ENCODE assay signal across 8 mouse cellular contexts in the genomic region with DNA sequence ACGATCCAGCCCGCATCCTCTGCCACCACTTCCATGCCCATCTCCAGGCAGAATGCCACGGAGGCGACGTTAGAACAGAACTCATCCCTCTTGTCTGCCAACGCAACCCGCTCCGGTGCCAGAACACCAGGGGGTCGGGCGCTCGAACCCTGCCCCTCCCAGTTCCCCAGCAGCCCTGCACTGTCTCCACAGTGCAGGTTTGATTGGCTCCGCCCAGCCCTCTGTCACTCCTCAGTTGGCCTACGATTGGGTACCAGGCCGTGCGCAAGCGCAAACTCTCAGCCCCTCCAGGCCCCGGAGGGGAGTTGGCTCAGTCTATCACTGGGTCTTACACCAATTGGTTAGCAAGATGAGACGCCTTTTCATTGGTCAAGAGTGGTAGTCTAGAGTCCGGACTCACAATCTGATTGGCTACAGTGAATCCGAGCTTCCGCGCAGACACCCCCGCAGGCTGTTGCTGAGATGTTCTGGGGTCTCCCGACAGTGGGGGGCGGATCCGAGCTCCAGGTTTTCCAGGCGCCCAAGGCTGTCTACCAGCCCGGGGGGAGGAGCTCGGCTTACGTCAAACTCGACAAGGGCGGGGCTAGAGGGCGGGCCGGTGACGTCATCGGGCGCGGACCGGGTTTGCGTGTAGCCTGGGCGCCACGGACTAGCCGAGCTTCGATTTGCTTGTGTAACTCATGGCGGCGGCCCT. TPM values are rescaled to one million over a fixed set of nuclear protein-coding genes. Genes with fewer than 3 reads are reported as not detected.
A peak's percentile ranks its signal among the peaks of the same experiment; 100 is the strongest.
DNase-seq lines count a peak whose midpoint lies in the region; ATAC-seq and TF ChIP-seq lines count a peak whose summit lies in the region.

No protein-coding gene starts in this region.

- DNase-seq in c-Kit-positive CD71-positive TER-119-negative erythroid progenitor cells, embryonic 14.5 days (ENCODE audit: low read depth), result peak; percentile 92
- peak; percentile 100 for DNase-seq in forebrain, embryonic 11.5 days (ENCODE audit: low spot score)
- peak; percentile 98 to 99 for DNase-seq in kidney, postnatal 36 days
- peak; percentile 100 for DNase-seq in testis, postnatal 10 days (ENCODE audit: low spot score)

- H3K9me3 ChIP-seq in ES-Bruce4 (replicated peaks; ENCODE audit: control insufficient read depth, insufficient read depth, low read length, poor library complexity, severe bottlenecking), result no peaks in the 10 kb centered on the region; the same call in 1 of the 2 replicates
- H3K9me3 ChIP-seq in forebrain, embryonic 11.5 days (ENCODE audit: control insufficient read depth, low read length), result no peaks in the 10 kb centered on the region
- 0 out of 2 replicates have a peak, but pooled peaks cover 3% of the 10 kb centered on the region for H3K9me3 ChIP-seq in heart, embryonic 16.5 days (replicated peaks; ENCODE audit: control insufficient read depth, low read length)
- no peaks in the 10 kb centered on the region for H3K9me3 ChIP-seq in liver, embryonic 15.5 days (replicated peaks)
- H3K9me3 ChIP-seq in neural tube, embryonic 12.5 days, result no peaks in the 10 kb centered on the region

- peak; percentile 95 for ATAC-seq in forebrain, embryonic 11.5 days (replicated peaks; ENCODE audit: low FRiP score)
- ATAC-seq in heart, embryonic 16.5 days (replicated peaks; ENCODE audit: extremely low read depth, insufficient read depth, low FRiP score), result peak; percentile 91
- ATAC-seq in liver, embryonic 15.5 days (ENCODE audit: insufficient read depth), result peak; percentile 87
- peak; percentile 97 for ATAC-seq in neural tube, embryonic 12.5 days (ENCODE audit: low FRiP score, low read depth)

- WGBS in forebrain, embryonic 11.5 days, result under 1% methylated on average over 46 of the region's 46 CpGs
- under 1% methylated on average over 46 of the region's 46 CpGs for WGBS in heart, embryonic 16.5 days
- WGBS in liver, embryonic 15.5 days (ENCODE audit: insufficient replicate concordance), result under 1% methylated on average over 46 of the region's 46 CpGs
- under 1% methylated on average over 46 of the region's 46 CpGs for WGBS in neural tube, embryonic 12.5 days

- H3K27ac ChIP-seq in ES-Bruce4 (ENCODE audit: insufficient read depth, low read length), result peak overlapping the region; percentile 66; the same call in 1 of the 2 replicates
- H3K27ac ChIP-seq in forebrain, embryonic 11.5 days (ENCODE audit: low read depth, low read length), result peak overlapping the region; percentile 87
- H3K27ac ChIP-seq in heart, embryonic 16.5 days (ENCODE audit: low read length), result peak overlapping the region; percentile 98
- peak overlapping the region; percentile 92 for H3K27ac ChIP-seq in liver, embryonic 15.5 days (replicated peaks)
- peak overlapping the region; percentile 91 for H3K27ac ChIP-seq in neural tube, embryonic 12.5 days

- H3K36me3 ChIP-seq in ES-Bruce4 (ENCODE audit: control insufficient read depth, insufficient read depth, low read length, poor library complexity, severe bottlenecking), result no peaks in the 10 kb centered on the region; the same call in 1 of the 2 replicates
- no peaks in the 10 kb centered on the region for H3K36me3 ChIP-seq in forebrain, embryonic 11.5 days (ENCODE audit: control insufficient read depth, insufficient read depth, low read length)
- peaks cover 2% of the 10 kb centered on the region; the same call in 1 of the 2 replicates for H3K36me3 ChIP-seq in heart, embryonic 16.5 days (ENCODE audit: control insufficient read depth, insufficient read depth)
- H3K36me3 ChIP-seq in liver, embryonic 15.5 days (replicated peaks), result no peaks in the 10 kb centered on the region
- H3K36me3 ChIP-seq in neural tube, embryonic 12.5 days, result peaks cover 4% of the 10 kb centered on the region; the same call in 1 of the 2 replicates

- TF ChIP-seq CTCF in ES-Bruce4 (IDR thresholded peaks at IDR 0.05; ENCODE audit: low read depth, low read length), result no peak

- peak; percentile 58 for TF ChIP-seq POLR2A in ES-Bruce4 (IDR thresholded peaks at IDR 0.05; ENCODE audit: insufficient read depth, low read length)

- H3K9ac ChIP-seq in ES-Bruce4 (ENCODE audit: low read depth, poor library complexity, severe bottlenecking), result peak overlapping the region; percentile 78
- H3K9ac ChIP-seq in forebrain, embryonic 11.5 days (ENCODE audit: low read length), result peak overlapping the region; percentile 66
- peak overlapping the region; percentile 90 for H3K9ac ChIP-seq in heart, embryonic 16.5 days (ENCODE audit: low read length)
- peak overlapping the region; percentile 56 for H3K9ac ChIP-seq in liver, embryonic 15.5 days
- H3K9ac ChIP-seq in neural tube, embryonic 12.5 days, result peak overlapping the region; percentile 86

- no peaks in the 10 kb centered on the region for H3K4me1 ChIP-seq in ES-Bruce4 (ENCODE audit: control insufficient read depth, insufficient read depth, low read length)
- H3K4me1 ChIP-seq in forebrain, embryonic 11.5 days (replicated peaks; ENCODE audit: control insufficient read depth, insufficient read depth, low read length), result no peaks in the 10 kb centered on the region; the same call in 1 of the 2 replicates
- H3K4me1 ChIP-seq in heart, embryonic 16.5 days (ENCODE audit: control insufficient read depth, insufficient read depth, low read length), result 0 out of 2 replicates have a peak, but pooled peaks cover 6% of the 10 kb centered on the region
- H3K4me1 ChIP-seq in liver, embryonic 15.5 days (replicated peaks), result peaks cover 33% of the 10 kb centered on the region
- peaks cover 11% of the 10 kb centered on the region; the same call in 1 of the 2 replicates for H3K4me1 ChIP-seq in neural tube, embryonic 12.5 days

- TF ChIP-seq EP300 in ES-Bruce4 (IDR thresholded peaks at IDR 0.05; ENCODE audit: insufficient read depth, low read depth, low read length), result 0 out of 2 replicates have a peak, but pooled peaks have one; percentile 17

- H3K27me3 ChIP-seq in ES-Bruce4 (ENCODE audit: control insufficient read depth, insufficient read depth, low read length, poor library complexity, severe bottlenecking), result no peaks in the 10 kb centered on the region
- H3K27me3 ChIP-seq in forebrain, embryonic 11.5 days (ENCODE audit: control insufficient read depth, insufficient read depth, low read length), result no peaks in the 10 kb centered on the region
- H3K27me3 ChIP-seq in heart, embryonic 16.5 days (ENCODE audit: control insufficient read depth, insufficient read depth, low read length), result no peaks in the 10 kb centered on the region
- H3K27me3 ChIP-seq in liver, embryonic 15.5 days, result peaks cover 23% of the 10 kb centered on the region
- no peaks in the 10 kb centered on the region for H3K27me3 ChIP-seq in neural tube, embryonic 12.5 days (replicated peaks)

- peak overlapping the region; percentile 92 for H3K4me3 ChIP-seq in ES-Bruce4 (ENCODE audit: low read depth, low read length)
- peak overlapping the region; percentile 79 for H3K4me3 ChIP-seq in forebrain, embryonic 11.5 days (ENCODE audit: low read depth, low read length)
- H3K4me3 ChIP-seq in heart, embryonic 16.5 days (ENCODE audit: low read length), result peak overlapping the region; percentile 65
- H3K4me3 ChIP-seq in liver, embryonic 15.5 days (replicated peaks), result peak overlapping the region; percentile 70
- H3K4me3 ChIP-seq in neural tube, embryonic 12.5 days, result peak overlapping the region; percentile 76

- H3K4me2 ChIP-seq in forebrain, embryonic 11.5 days (ENCODE audit: low read depth, low read length, severe bottlenecking), result peak overlapping the region; percentile 57
- peak overlapping the region; percentile 86 for H3K4me2 ChIP-seq in heart, embryonic 16.5 days (ENCODE audit: low read depth, low read length)
- peak overlapping the region; percentile 92 for H3K4me2 ChIP-seq in liver, embryonic 15.5 days
- peak overlapping the region; percentile 73 for H3K4me2 ChIP-seq in neural tube, embryonic 12.5 days (replicated peaks)

RNA-seq across cellular contexts. Expression of a gene that starts 0.8 kb away (rescaled TPM):
- polyA plus RNA-seq in ES-Bruce4 (2011; ENCODE audit: insufficient read depth, insufficient read length, low read depth, missing spikeins), result 18.9 and 19.8 TPM in 2 replicates
- 21.7 and 23.8 TPM in 2 replicates for polyA plus RNA-seq in forebrain, embryonic 11.5 days (2014; fragmentation: Nextera tagmentation; extraction: Ambion mirVana)
- polyA plus RNA-seq in heart, embryonic 16.5 days (2015; fragmentation: Nextera tagmentation; extraction: Ambion mirVana), result 3.6 and 11.6 TPM in 2 replicates
- polyA plus RNA-seq in liver, embryonic 15.5 days (2015; fragmentation: Nextera tagmentation; extraction: Ambion mirVana), result 2.5 and 2.8 TPM in 2 replicates
- 20.7 and 21.8 TPM in 2 replicates for polyA plus RNA-seq in neural tube, embryonic 12.5 days (2016; fragmentation: Nextera tagmentation; extraction: Ambion mirVana)

Comparison
In these comparisons a context has a peak if more than half of its experiments do, and no peak if none do; other contexts are left out.
1. Peak in every context shown above with its lines: DNase-seq, ATAC-seq, H3K4me3 ChIP-seq and H3K27ac ChIP-seq.